Mouse (Mus musculus): ENCODE measurements around the gene Nog.

The Nog gene

GRCm38 (mm10) chr11:89302056-89302815, at the start of gene Nog:
Gene Nog, minus strand, starts transcription at chr11:89302332.
- DNase-seq, result no peak

- DNase-seq, result no peak
Observed at GRCm38 (mm10) chr11:89340238-89340637, 38.1 kb upstream of the Nog start.

GRCm38 (mm10) chr11:89339783-89340182, 37.7 kb upstream of the Nog start:
- no peak for DNase-seq

- DNase-seq, result no peak
Observed at GRCm38 (mm10) chr11:89337910-89338309, 35.8 kb upstream of the Nog start.

GRCm38 (mm10) chr11:89327089-89327881, 25.2 kb upstream of the Nog start:
- DNase-seq, result no peak

- no peak for DNase-seq
Observed at GRCm38 (mm10) chr11:89321775-89322174, 19.6 kb upstream of the Nog start.

- DNase-seq, result no peak
Observed at GRCm38 (mm10) chr11:89319675-89320074, 17.5 kb upstream of the Nog start.

GRCm38 (mm10) chr11:89318324-89318723, 16.2 kb upstream of the Nog start:
- no peak for DNase-seq

- DNase-seq, result no peak
Observed at GRCm38 (mm10) chr11:89317757-89318156, 15.6 kb upstream of the Nog start.

- no peak for DNase-seq
Observed at GRCm38 (mm10) chr11:89314374-89314773, 12.2 kb upstream of the Nog start.

GRCm38 (mm10) chr11:89312378-89312777, 10.2 kb upstream of the Nog start:
- no peak for DNase-seq

GRCm38 (mm10) chr11:89310217-89310616, 8.1 kb upstream of the Nog start:
- no peak for DNase-seq

- DNase-seq, result peak; percentile 68 to 75
Observed at GRCm38 (mm10) chr11:89303421-89303820, 1.3 kb upstream of the Nog start.

- DNase-seq, result peak; percentile 17 to 25
Observed at GRCm38 (mm10) chr11:89302816-89303180, 666 bp upstream of the Nog start.

- no peak for DNase-seq
Observed at GRCm38 (mm10) chr11:89301331-89302055, 639 bp downstream of the Nog start.

GRCm38 (mm10) chr11:89299784-89300775, 2.1 kb downstream of the Nog start:
- no peak for DNase-seq

GRCm38 (mm10) chr11:89299116-89299783, 2.9 kb downstream of the Nog start:
- DNase-seq, result no peak

- DNase-seq, result no peak
Observed at GRCm38 (mm10) chr11:89298285-89299010, 3.7 kb downstream of the Nog start.

- DNase-seq, result no peak
Observed at GRCm38 (mm10) chr11:89297521-89297920, 4.6 kb downstream of the Nog start.

GRCm38 (mm10) chr11:89269809-89270361, 32.2 kb downstream of the Nog start:
- DNase-seq, result no peak

GRCm38 (mm10) chr11:89267520-89267919, 34.6 kb downstream of the Nog start:
- no peak for DNase-seq

Measured in lung, adult 18-20 months (tissue).